Mouse (Mus musculus): ENCODE measurements around the gene Etv6. TPM values are rescaled to one million over a fixed set of nuclear protein-coding genes. Genes with fewer than 3 reads are reported as not detected.

The Etv6 gene
- polyA plus RNA-seq, 1 experiment, result 25.8 TPM

DNA sequence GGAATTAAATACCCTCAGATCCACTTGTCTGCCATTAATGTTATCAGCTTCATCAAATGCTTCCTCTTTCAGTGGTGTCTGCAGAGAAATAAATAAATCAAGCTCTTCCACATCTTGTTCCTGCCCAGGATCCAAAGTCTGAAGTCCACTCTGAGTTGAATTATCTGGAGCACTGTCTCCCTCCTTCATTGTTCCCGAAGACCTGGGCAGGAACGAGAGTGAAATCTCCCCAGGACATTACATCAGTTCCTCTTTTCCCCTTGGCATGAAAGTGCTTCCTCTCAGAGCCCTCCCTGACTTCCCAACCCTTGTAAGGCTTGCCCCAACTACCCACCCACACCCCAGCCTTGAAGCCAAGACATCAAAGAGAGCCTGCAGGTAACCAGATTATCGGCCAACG lies 208.0 kb downstream of the Etv6 start:
- TF ChIP-seq POLR2A (IDR thresholded peaks at IDR 0.05; ENCODE audit: low read depth, low read length) (no peak), CTCF (IDR thresholded peaks at IDR 0.05; ENCODE audit: borderline replicate concordance, insufficient read depth, low read length) (no peak)
- no peak overlapping the region for H3K27ac ChIP-seq (ENCODE audit: insufficient read depth, low read length)

DNA sequence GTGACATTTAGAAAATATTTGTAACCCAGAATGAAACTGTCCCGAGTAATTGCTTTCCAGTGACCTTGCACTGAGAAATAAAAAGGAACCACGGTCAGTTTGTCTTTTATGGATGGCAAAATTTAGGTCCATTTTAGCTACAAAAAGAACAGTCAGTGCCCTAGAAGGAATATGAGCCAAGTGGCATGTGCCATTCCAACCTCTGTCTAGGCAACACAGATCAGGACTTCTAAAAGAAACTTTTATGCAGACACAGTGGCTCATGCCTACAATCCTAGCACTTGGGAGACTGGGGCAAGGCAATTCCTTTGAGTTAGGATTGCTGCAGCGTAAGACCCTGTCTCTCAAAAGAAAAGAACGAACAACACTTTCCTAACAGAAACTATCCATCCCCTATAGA lies 208.6 kb downstream of the Etv6 start:
- TF ChIP-seq CTCF (IDR thresholded peaks at IDR 0.05; ENCODE audit: borderline replicate concordance, insufficient read depth, low read length) (no peak), POLR2A (IDR thresholded peaks at IDR 0.05; ENCODE audit: low read depth, low read length) (no peak)
- no peak overlapping the region for H3K4me3 ChIP-seq (ENCODE audit: insufficient read depth, low read length)

More for the DNA sequence above, 208.0 kb downstream of the Etv6 start:
- Histone ChIP-seq H3K4me3 (ENCODE audit: insufficient read depth, low read length) (no peak overlapping the region), H3K4me1 (ENCODE audit: control insufficient read depth, insufficient read depth, low read length) (no peaks in the 10 kb centered on the region)

DNA sequence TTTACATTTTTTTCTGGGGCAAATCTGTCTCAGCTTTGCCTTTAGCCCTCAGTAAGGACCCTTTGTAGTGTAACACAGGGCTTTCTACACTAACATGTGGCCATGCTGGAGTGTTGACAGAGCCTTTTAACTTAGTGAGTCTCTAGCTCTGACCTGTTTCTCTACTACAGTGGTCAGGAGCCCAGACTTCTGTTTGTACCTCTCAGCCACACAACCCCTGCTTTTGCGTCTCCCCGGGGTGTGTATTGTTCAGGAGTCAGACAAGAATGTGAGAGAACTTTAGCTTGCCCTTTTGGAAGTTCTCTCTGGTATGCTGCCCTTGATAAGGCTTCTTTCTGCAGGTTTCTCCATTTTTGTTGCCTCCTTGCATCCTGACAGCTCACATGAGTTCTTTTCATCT lies 210.6 kb downstream of the Etv6 start:
- TF ChIP-seq POLR2A (IDR thresholded peaks at IDR 0.05; ENCODE audit: low read depth, low read length) (no peak), CTCF (IDR thresholded peaks at IDR 0.05; ENCODE audit: borderline replicate concordance, insufficient read depth, low read length) (no peak)
- Histone ChIP-seq H3K4me3 (ENCODE audit: insufficient read depth, low read length) (no peak overlapping the region), H3K4me1 (ENCODE audit: control insufficient read depth, insufficient read depth, low read length) (no peaks in the 10 kb centered on the region), H3K27ac (ENCODE audit: insufficient read depth, low read length) (no peak overlapping the region)

More for the DNA sequence above, 208.6 kb downstream of the Etv6 start:
- Histone ChIP-seq H3K27ac (ENCODE audit: insufficient read depth, low read length) (no peak overlapping the region), H3K4me1 (ENCODE audit: control insufficient read depth, insufficient read depth, low read length) (no peaks in the 10 kb centered on the region)

DNA sequence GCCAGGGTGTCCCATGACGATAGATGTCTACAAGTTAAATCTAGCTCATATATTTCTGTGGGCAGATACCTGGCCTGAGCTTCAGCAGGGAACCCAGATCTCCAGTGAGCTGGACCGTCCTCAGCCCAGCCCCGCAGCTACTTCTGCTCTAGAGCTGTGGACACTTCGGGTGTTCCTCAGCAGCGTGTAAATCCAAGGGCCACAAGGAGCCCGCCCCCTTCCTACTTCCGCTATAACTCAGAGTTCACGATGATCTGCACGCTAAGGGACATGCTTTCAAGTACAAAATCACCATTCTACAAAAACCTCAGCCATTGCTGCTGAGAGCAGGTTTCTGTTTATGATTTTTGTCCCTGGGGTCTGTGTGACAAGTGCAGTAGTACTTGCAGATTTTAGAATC lies 211.8 kb downstream of the Etv6 start:
- Histone ChIP-seq H3K4me3 (ENCODE audit: insufficient read depth, low read length) (no peak overlapping the region), H3K27ac (ENCODE audit: insufficient read depth, low read length) (no peak overlapping the region), H3K4me1 (ENCODE audit: control insufficient read depth, insufficient read depth, low read length) (no peaks in the 10 kb centered on the region)
- TF ChIP-seq CTCF (IDR thresholded peaks at IDR 0.05; ENCODE audit: borderline replicate concordance, insufficient read depth, low read length) (no peak), POLR2A (IDR thresholded peaks at IDR 0.05; ENCODE audit: low read depth, low read length) (no peak)

DNA sequence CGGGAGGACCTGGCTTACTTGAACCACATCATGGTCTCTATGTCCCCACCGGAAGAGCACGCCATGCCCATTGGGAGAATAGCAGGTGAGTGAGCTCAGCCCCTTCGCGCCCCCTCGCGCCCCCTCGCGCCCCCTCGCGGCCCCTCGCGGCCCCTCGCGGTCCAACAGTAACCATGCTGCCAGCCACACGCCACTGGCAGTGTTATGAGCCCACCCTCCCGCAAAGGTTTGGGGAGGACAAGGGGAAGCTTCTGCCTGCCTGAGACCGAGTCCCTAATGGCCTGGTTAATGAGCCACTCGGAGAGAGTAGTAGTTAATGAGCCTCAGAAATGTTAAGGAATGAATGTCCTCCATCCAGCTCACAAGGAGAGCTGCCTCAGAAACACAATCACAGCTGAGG lies 213.2 kb downstream of the Etv6 start:
- H3K4me1 ChIP-seq (ENCODE audit: control insufficient read depth, insufficient read depth, low read length), result no peaks in the 10 kb centered on the region
- no peak overlapping the region for H3K4me3 ChIP-seq (ENCODE audit: insufficient read depth, low read length)
- H3K27ac ChIP-seq (ENCODE audit: insufficient read depth, low read length), result no peak overlapping the region
- TF ChIP-seq CTCF (IDR thresholded peaks at IDR 0.05; ENCODE audit: borderline replicate concordance, insufficient read depth, low read length), result no peak
- TF ChIP-seq POLR2A (IDR thresholded peaks at IDR 0.05; ENCODE audit: low read depth, low read length), result no peak

DNA sequence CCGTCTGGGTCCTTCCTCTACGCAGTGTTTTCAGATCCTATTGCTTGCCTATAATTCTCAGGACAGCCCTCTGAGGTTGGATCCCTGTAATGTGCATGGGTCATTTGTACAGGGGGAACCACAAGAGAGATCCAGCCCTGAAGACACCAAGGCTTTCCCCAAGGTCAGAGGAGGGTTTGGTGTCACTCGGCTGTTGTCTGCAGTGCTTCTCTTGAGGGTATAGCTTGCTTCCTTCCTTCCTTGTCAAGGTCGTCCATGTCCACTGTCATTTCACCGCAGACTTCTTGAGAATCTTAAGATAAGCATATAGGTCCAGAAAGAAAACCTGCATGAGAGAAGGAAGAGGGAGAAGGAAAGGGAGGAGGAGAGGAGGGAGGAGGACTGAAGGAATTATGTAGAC lies 215.3 kb downstream of the Etv6 start:
- Histone ChIP-seq H3K4me1 (ENCODE audit: control insufficient read depth, insufficient read depth, low read length) (no peaks in the 10 kb centered on the region), H3K4me3 (ENCODE audit: insufficient read depth, low read length) (no peak overlapping the region), H3K27ac (ENCODE audit: insufficient read depth, low read length) (no peak overlapping the region)
- TF ChIP-seq POLR2A (IDR thresholded peaks at IDR 0.05; ENCODE audit: low read depth, low read length) (no peak), CTCF (IDR thresholded peaks at IDR 0.05; ENCODE audit: borderline replicate concordance, insufficient read depth, low read length) (no peak)

GRCm38 (mm10) chr6:134251364-134251763 lies 215.9 kb downstream of the Etv6 start:
- no peak overlapping the region for H3K4me3 ChIP-seq (ENCODE audit: insufficient read depth, low read length)
- no peak for TF ChIP-seq CTCF (IDR thresholded peaks at IDR 0.05; ENCODE audit: borderline replicate concordance, insufficient read depth, low read length)
- no peak for TF ChIP-seq POLR2A (IDR thresholded peaks at IDR 0.05; ENCODE audit: low read depth, low read length)
- H3K27ac ChIP-seq (ENCODE audit: insufficient read depth, low read length), result no peak overlapping the region
- H3K4me1 ChIP-seq (ENCODE audit: control insufficient read depth, insufficient read depth, low read length), result no peaks in the 10 kb centered on the region

- Histone ChIP-seq H3K4me1 (ENCODE audit: control insufficient read depth, insufficient read depth, low read length) (no peaks in the 10 kb centered on the region), H3K27ac (ENCODE audit: insufficient read depth, low read length) (no peak overlapping the region), H3K4me3 (ENCODE audit: insufficient read depth, low read length) (no peak overlapping the region)
- no peak for TF ChIP-seq CTCF (IDR thresholded peaks at IDR 0.05; ENCODE audit: borderline replicate concordance, insufficient read depth, low read length)
- no peak for TF ChIP-seq POLR2A (IDR thresholded peaks at IDR 0.05; ENCODE audit: low read depth, low read length)
These were observed 216.7 kb downstream of the Etv6 start for GRCm38 (mm10) chr6:134252081-134252755.

GRCm38 (mm10) chr6:134256369-134256768 lies 220.9 kb downstream of the Etv6 start:
- TF ChIP-seq CTCF (IDR thresholded peaks at IDR 0.05; ENCODE audit: borderline replicate concordance, insufficient read depth, low read length), result no peak
- no peak for TF ChIP-seq POLR2A (IDR thresholded peaks at IDR 0.05; ENCODE audit: low read depth, low read length)
- no peak overlapping the region for H3K4me3 ChIP-seq (ENCODE audit: insufficient read depth, low read length)
- no peak overlapping the region for H3K27ac ChIP-seq (ENCODE audit: insufficient read depth, low read length)
- H3K4me1 ChIP-seq (ENCODE audit: control insufficient read depth, insufficient read depth, low read length), result no peaks in the 10 kb centered on the region

DNA sequence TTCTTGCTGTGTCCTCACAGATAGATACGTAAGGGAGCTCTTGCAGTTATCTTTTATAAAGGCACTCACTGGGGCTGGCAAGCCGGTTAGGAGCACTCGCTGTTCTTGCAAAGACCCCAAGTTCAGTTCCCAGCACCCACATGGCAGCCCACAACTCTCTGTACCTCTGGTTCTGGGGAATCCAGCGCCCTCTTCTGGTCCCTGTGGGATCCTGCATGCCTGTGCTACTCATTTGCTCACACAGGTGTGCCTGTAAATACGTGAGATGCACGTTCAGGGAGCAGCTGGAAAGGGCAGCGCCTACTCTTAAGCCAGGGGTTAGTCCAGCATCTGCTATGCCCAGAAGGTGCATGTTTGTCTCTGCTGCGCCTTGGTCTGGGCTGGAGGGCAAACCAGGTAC lies 224.4 kb downstream of the Etv6 start:
- Histone ChIP-seq H3K4me3 (ENCODE audit: insufficient read depth, low read length) (no peak overlapping the region), H3K27ac (ENCODE audit: insufficient read depth, low read length) (no peak overlapping the region), H3K4me1 (ENCODE audit: control insufficient read depth, insufficient read depth, low read length) (peaks cover 8% of the 10 kb centered on the region; the same call in 1 of the 2 replicates)
- TF ChIP-seq POLR2A (IDR thresholded peaks at IDR 0.05; ENCODE audit: low read depth, low read length) (no peak), CTCF (IDR thresholded peaks at IDR 0.05; ENCODE audit: borderline replicate concordance, insufficient read depth, low read length) (no peak)
